Mouse (Mus musculus) central nervous system, embryonic 14 days (tissue): ENCODE measurements around the gene Skint5. TPM values are rescaled to one million over a fixed set of nuclear protein-coding genes. Genes with fewer than 3 reads are reported as not detected.

Source experiments
- polyA plus RNA-seq: library from polyadenylated mRNA; depleted of rRNA; stranded (reverse); fragments of >200 nt; gene quantifications from 2 replicates; pipeline ENCODE4 v1.2.3, GENCODE M21; 2012; rRNA removed

The Skint5 gene
- polyA plus RNA-seq = not detected in 2 replicates

GRCm38 (mm10) chr4:113999403-113999802 lies at the start of gene Skint5:
TSS of gene Skint5 (minus strand) at chr4:113999503.

Other genes starting within 250 kb of the Skint5 start
- gene Skint11, start 163.9 kb upstream of the Skint5 start, polyA plus RNA-seq = not detected in 2 replicates